Mouse (Mus musculus) limb, embryonic 14.5 days (tissue): ENCODE data around the gene Dand5. TPM values are rescaled to one million over a fixed set of nuclear protein-coding genes. Genes with fewer than 3 reads are reported as not detected.
A peak's percentile ranks its signal among the peaks of the same experiment; 100 is the strongest.

Source experiments
- ATAC-seq: fragments of 200-750 bp; cut with Nextera tagmentation; 2 replicates; pipeline ENCODE4 v1.8.0; 2017; ENCODE audit warnings: low read depth, moderate number of reproducible peaks, moderate TSS enrichment; ENCODE audit not compliant: low FRiP score
- DNase-seq: peaks from one replicate; pipeline ENCODE4 v3.0.0-alpha.2; 2015; ENCODE audit warnings: low spot score
- H3K27ac ChIP-seq: fragments of 300-500 bp; sonication (generic); replicated peaks from 2 replicates; pipeline ENCODE4 v1.5.1; 2014; ENCODE audit warnings: low read depth, mild to moderate bottlenecking, low read length, moderate library complexity, mixed read lengths
- H3K27me3 ChIP-seq: fragments of 300-500 bp; sonication (generic); 2 replicates; pipeline ENCODE4 v1.6.1; 2014; ENCODE audit warnings: low read length, mixed read lengths; ENCODE audit not compliant: control insufficient read depth, insufficient read depth
- H3K36me3 ChIP-seq: fragments of 300-500 bp; sonication (generic); 2 replicates; pipeline ENCODE4 v1.6.1; 2014; ENCODE audit warnings: mild to moderate bottlenecking, low read length, moderate library complexity, mixed read lengths; ENCODE audit not compliant: control insufficient read depth, insufficient read depth
- H3K4me1 ChIP-seq: fragments of 300-500 bp; sonication (generic); 2 replicates; pipeline ENCODE4 v1.6.1; 2014; ENCODE audit warnings: antibody characterized with exemption, low read length, mixed read lengths; ENCODE audit not compliant: control insufficient read depth, insufficient read depth
- H3K4me2 ChIP-seq: fragments of 300-500 bp; sonication (generic); replicated peaks from 2 replicates; pipeline ENCODE4 v1.6.1; 2014; ENCODE audit warnings: low read depth, mild to moderate bottlenecking, low read length, moderate library complexity; ENCODE audit not compliant: severe bottlenecking
- H3K4me3 ChIP-seq: fragments of 300-500 bp; sonication (generic); replicated peaks from 2 replicates; pipeline ENCODE4 v1.5.1; 2014; ENCODE audit warnings: low read length
- H3K9ac ChIP-seq: fragments of 300-500 bp; sonication (generic); 2 replicates; pipeline ENCODE4 v1.6.1; 2014; ENCODE audit warnings: mild to moderate bottlenecking, low read depth, low read length, moderate library complexity; ENCODE audit not compliant: severe bottlenecking
- H3K9me3 ChIP-seq: fragments of 300-500 bp; sonication (generic); 2 replicates; pipeline ENCODE4 v1.6.1; 2016; ENCODE audit warnings: low read length; ENCODE audit not compliant: control insufficient read depth
- POLR2A ChIP-seq: fragments of 200-500 bp; IDR thresholded peaks from 2 replicates; pipeline ENCODE4 v1.8.0; 2012; ENCODE audit warnings: inconsistent platforms, mild to moderate bottlenecking, moderate library complexity, borderline replicate concordance; ENCODE audit not compliant: insufficient read depth, insufficient read length; ENCODE audit errors: extremely low read depth
- WGBS: fragments of 180-500 bp; shearing (Covaris S2); extraction: QIAGEN DNeasy Blood & Tissue Kit; methylation state at CpG from one replicate; pipeline ENCODE4 v1.1.7; 2014; 5-methylcytosine and 5-hydroxymethylcytosine counted together
- polyA plus RNA-seq, 2 experiments: library from polyadenylated mRNA; depleted of rRNA in 1 of 2; stranded (reverse) in 1 of 2; unstranded in 1 of 2; fragments of >200 nt; fragmentation: Nextera tagmentation in 1 of 2; extraction: Ambion mirVana in 1 of 2; gene quantifications; 2 replicates each; pipeline versions ENCODE4 v1.2.1 to v1.2.3; 2012 to 2014

The Dand5 gene
- polyA plus RNA-seq, 2 experiments: 5.9 to 6.9 TPM

- no peak for ATAC-seq
- Histone ChIP-seq H3K4me3 (no peak overlapping the region), H3K36me3 (peaks cover 9% of the 10 kb centered on the region; the same call in 1 of the 2 replicates), H3K9me3 (no peaks in the 10 kb centered on the region), H3K9ac (no peak overlapping the region), H3K27me3 (peaks cover 6% of the 10 kb centered on the region; the same call in 1 of the 2 replicates), H3K4me2 (peak overlapping the region; percentile 39; the same call in 1 of the 2 replicates), H3K4me1 (peaks cover 77% of the 10 kb centered on the region), H3K27ac (no peak overlapping the region; the same call in 1 of the 2 replicates)
- DNase-seq: no peak
- no peak for TF ChIP-seq POLR2A
- WGBS: 45% methylated on average over 10 of the region's 10 CpGs
These were observed 44.6 kb downstream of the Dand5 start for GRCm38 (mm10) chr8:84777899-84778637.

- TF ChIP-seq POLR2A: no peak
- Histone ChIP-seq H3K27ac (no peak overlapping the region), H3K4me3 (no peak overlapping the region), H3K4me1 (peaks cover 77% of the 10 kb centered on the region), H3K4me2 (no peak overlapping the region), H3K36me3 (peaks cover 15% of the 10 kb centered on the region), H3K9ac (no peak overlapping the region), H3K9me3 (no peaks in the 10 kb centered on the region), H3K27me3 (peaks cover 6% of the 10 kb centered on the region; the same call in 1 of the 2 replicates)
- 56% methylated on average over 1 of the region's 1 CpGs for WGBS
- ATAC-seq: no peak
- no peak for DNase-seq
These were observed 46.1 kb downstream of the Dand5 start for GRCm38 (mm10) chr8:84776569-84776968.

GRCm38 (mm10) chr8:84775621-84776113, 47.0 kb downstream of the Dand5 start:
- peak overlapping the region; percentile 48 for H3K9ac ChIP-seq
- no peaks in the 10 kb centered on the region for H3K9me3 ChIP-seq
- peak overlapping the region; percentile 19; the same call in 1 of the 2 replicates for H3K4me3 ChIP-seq
- ATAC-seq (no peak), DNase-seq (no peak)
- 23% methylated on average over 7 of the region's 7 CpGs for WGBS
- peaks cover 20% of the 10 kb centered on the region for H3K36me3 ChIP-seq
- peak overlapping the region; percentile 69 for H3K4me2 ChIP-seq
- peaks cover 6% of the 10 kb centered on the region; the same call in 1 of the 2 replicates for H3K27me3 ChIP-seq
- H3K4me1 ChIP-seq: peaks cover 76% of the 10 kb centered on the region
- H3K27ac ChIP-seq: peak overlapping the region; percentile 91
- no peak for TF ChIP-seq POLR2A

GRCm38 (mm10) chr8:84775105-84775591, 47.5 kb downstream of the Dand5 start:
- 9% methylated on average over 13 of the region's 13 CpGs for WGBS
- ATAC-seq: no peak
- no peak for DNase-seq
- no peak for TF ChIP-seq POLR2A
- peaks cover 76% of the 10 kb centered on the region for H3K4me1 ChIP-seq
- peak overlapping the region; percentile 91 for H3K27ac ChIP-seq
- peak overlapping the region; percentile 48 for H3K9ac ChIP-seq
- peak overlapping the region; percentile 19; the same call in 1 of the 2 replicates for H3K4me3 ChIP-seq
- H3K27me3 ChIP-seq: peaks cover 6% of the 10 kb centered on the region; the same call in 1 of the 2 replicates
- H3K9me3 ChIP-seq: no peaks in the 10 kb centered on the region
- H3K4me2 ChIP-seq: peak overlapping the region; percentile 69
- peaks cover 23% of the 10 kb centered on the region for H3K36me3 ChIP-seq

- Histone ChIP-seq H3K27me3 (peaks cover 6% of the 10 kb centered on the region; the same call in 1 of the 2 replicates), H3K9ac (0 out of 2 replicates have a peak overlapping the region, but pooled peaks have one; percentile 9), H3K27ac (peak overlapping the region; percentile 91), H3K4me1 (peaks cover 75% of the 10 kb centered on the region), H3K4me3 (peak overlapping the region; percentile 38), H3K36me3 (peaks cover 30% of the 10 kb centered on the region), H3K4me2 (peak overlapping the region; percentile 69), H3K9me3 (no peaks in the 10 kb centered on the region)
- peak; percentile 83 for DNase-seq
- no peak for TF ChIP-seq POLR2A
- ATAC-seq: peak; percentile 76
- 1% methylated on average over 10 of the region's 10 CpGs for WGBS
These were observed 48.1 kb downstream of the Dand5 start for GRCm38 (mm10) chr8:84774473-84774911.
